Mouse (Mus musculus): ENCODE measurements at regions not wholly inside any gene's neighbourhood (a gene's known extent, or its start where the extent isn't known, plus 50 kb on each side); places are given as distances from the start of the nearest gene placed in this dataset.

DNA sequence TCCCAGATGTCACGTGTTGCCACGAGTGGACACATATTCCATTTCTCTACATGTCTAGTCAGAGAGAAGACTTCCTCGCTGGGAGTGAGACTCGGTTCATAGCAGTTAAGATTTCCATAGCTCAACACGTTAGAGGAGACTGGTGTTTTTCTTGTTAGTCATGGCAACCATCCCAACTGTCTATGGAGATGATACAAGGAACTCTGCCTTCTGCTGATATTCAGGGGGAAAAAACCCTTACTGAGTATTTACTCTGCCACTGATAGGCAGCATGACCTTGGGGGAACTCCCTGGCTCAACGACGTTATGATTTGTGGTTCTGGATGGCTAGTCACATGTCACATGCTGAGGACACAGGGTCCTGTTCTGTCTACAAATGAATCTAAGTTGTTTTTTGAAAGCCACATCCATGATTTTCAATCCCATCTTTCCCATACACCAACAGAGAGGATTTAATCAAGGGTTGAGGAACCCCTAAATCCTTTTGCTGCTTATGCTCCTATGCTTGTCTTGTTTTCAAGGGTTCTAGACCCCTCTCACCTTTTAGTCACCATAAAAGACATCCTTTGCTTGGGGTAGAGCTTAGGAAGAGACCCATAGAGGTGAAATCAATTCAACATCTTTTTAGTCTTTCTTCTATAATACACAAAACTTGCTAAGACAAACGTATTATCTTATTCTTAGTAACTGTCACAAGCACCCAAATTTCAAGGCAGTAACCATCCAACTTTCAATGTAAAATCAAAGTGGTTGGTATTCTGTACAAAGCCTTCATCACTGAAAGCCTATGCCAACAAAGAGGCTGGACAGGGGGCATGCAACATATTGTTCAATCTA lies 50.2 kb upstream of the Adtrp start:
- DNase-seq (ENCODE audit: low spot score in 2 of 2) = no peak

Data from urinary bladder, postnatal 36 days (tissue).